Mouse (Mus musculus) NIH3T3 (cell line): Measurements from ENCODE around the gene Cfap36.
A peak's percentile ranks its signal among the peaks of the same experiment; 100 is the strongest.

Experiments used
- DNase-seq: peaks from one replicate; pipeline ENCODE4 v3.0.0-alpha.2; 2012; ENCODE audit warnings: low read depth

Cfap36 gene

DNA sequence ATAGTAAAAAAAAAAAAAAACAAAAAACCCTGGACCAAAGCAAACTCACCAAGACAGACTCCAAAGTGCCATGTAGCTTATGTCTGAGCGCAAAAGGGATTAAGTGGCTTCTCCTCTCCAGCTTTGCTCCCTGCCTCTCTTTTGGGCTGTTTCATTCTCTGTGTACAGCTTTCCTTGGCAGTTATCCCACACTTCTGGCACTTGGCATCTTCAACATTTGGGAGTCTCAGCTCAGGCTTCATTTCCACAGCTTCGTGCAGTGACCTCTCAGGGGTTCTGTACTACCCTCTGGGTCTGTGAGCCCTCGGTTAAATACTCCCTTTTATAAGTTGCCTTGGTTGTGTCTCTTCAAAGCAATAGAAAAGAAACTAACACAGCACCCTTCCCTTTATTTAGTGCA, 66.6 kb downstream of the Cfap36 start:
- DNase-seq, result peak; percentile 56

DNA sequence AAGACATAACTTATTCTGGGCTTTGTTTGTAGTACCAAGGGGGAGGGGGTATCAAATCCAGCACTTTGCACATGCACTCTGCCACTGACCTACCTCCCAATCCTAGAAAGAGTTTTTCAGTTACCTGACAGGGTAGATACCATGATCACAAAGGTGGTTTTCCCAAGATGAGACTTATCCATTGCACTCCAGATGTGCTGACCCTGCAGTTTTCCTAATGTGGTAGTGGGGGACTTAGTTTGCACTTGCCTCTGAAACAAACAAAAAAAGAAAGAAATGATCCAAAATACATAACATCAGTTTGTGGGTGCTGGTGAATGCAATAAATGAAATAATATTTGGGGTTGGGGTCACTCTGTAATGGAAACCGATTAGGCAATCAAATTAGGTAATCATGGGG, 67.9 kb downstream of the Cfap36 start:
- no peak for DNase-seq

DNA sequence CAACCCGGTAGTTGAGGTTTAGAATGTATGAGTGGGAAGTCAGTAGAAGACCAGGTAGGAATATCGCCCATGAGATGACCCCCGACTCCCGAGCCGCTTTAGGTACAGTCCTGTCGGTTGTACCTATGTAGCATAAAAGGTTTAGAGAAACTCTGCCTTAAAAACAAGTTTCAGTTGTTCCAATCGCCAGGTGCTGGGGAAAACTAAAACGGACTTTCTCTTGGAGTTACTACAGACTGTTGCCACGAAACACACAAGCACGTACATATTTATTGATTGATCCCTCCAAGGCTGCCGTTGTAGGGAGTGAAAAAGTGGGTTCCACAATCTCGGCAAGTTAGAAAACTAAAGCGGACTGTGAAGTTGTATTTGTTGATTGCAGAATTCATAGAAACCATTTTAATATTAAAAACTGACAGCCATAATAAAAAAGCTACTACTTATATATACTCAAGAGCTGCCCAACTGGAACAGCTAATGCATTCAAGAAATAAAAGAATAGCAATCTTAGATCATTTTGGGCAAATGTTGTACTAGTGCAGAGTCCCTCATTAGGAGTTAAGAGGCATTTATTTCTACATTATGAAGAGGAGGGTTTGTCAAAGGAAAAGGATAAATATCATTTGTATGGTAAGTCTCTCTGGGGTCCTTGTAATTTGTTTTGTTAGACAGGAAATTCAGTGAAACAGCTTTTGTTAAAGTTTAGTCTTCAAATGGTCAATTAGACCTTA, 73.3 kb downstream of the Cfap36 start:
- DNase-seq, result no peak

DNA sequence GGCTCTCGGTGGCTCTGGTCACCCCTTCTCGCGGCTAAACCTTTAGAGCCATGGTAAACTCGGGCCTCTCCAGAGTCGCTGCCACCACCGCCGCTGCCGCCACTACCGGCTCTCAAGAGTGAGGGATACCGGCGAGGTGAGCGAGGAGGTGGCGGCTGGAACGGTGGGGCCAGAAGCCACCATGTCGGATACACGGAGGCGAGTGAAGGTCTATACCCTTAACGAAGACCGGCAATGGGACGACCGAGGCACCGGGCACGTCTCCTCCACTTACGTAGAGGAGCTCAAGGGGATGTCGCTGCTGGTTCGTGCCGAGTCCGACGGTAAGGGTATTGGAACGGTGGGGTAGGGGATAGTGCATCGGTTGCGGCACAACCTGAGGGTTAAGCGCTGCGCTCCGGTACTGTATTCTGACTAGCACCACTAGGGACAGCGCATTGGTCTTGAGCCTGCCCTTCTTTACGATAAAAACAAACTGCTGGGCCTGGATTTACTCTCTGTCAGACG, 74.0 kb downstream of the Cfap36 start:
- DNase-seq, result peak; percentile 86

DNA sequence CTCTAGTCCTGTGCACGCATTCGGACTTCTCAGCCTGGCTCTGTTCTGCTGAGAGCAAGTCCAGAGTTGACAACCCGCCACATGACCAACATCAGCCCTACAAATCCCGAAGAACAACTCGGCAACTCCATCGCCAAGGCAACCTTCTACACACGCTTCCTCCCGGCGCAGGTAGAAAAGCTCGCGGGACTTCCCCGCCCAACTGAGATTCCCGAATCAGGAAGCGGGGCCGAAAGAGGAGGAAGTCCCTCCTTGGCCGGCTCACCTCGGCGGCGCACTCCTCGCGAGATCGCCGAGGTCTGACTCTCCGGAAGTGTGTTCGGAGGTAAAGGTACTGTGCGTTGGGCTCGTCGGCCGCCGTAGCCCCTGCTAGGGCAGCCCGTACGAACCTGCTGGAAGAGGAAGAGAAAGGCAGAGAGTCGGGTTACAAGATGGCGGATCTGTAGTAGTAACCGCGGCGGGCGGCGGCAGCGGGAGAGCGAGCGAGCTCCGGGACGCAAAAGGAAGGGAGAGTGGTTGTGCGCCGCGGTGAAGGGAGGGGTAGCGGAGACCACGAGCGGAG, 74.6 kb downstream of the Cfap36 start, which contains the start of gene Ppp4r3b:
Ppp4r3b (plus strand) TSS at position 328 of the 562 bp plus-strand sequence.
- DNase-seq, result peak; percentile 99

DNA sequence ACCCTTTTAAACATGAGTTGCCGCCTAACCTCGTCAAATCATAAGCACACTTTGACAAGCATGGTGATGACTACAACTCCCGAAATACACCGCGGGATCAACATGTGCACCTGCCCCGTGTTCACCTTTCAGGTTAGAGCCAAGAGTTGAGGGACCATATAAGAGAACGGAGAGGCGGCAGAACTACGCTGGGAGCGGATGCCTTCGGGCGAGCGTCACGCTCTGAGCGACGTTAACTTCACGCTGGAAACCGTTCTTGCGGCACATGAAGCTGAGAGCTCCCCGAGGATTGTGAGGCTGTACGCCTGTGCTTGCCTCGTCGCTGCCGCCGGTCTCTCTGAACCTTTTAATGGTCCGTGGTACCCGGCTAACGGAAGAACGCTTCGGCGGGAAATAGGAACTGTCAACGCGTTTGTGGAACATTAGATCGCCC, 75.2 kb downstream of the Cfap36 start:
- peak; percentile 61 for DNase-seq
